Mouse (Mus musculus): ENCODE measurements around the gene 1810062G17Rik.

DNA sequence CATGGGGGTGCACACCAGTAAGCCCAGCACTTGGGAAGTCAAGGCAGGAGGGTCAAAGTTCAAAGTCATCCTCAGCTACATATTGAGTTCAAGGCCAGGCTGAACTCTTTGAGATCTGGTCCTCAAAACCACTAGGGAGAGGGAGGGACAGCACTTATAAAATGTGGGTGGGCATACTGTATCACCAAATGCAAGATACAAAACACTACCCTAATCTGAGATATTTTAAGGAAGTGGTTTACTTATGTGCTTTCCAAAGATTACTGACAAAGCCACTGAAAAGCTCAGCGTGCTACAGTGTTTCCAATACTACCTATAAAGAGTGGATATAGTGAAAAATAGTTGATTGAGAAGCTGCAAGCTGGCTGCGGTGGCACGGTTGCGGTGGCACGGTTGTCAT, 2.5 kb upstream of the 1810062G17Rik start:
- TF ChIP-seq TCF12 (IDR thresholded peaks at IDR 0.05; ENCODE audit: insufficient read depth, poor library complexity, severe bottlenecking), result no peak
- no peak for TF ChIP-seq MYOG (IDR thresholded peaks at IDR 0.05; ENCODE audit: control insufficient read depth in 1 of 3, insufficient read depth in 1 of 3, insufficient read length in 2 of 3, low read depth in 2 of 3)
- no peak for TF ChIP-seq POLR2A (IDR thresholded peaks at IDR 0.05; ENCODE audit: insufficient read length, low read depth)
- no peak for TF ChIP-seq MYOD1 (IDR thresholded peaks at IDR 0.05; ENCODE audit: control insufficient read depth in 1 of 3, insufficient read length in 2 of 3, low read depth in 2 of 3)
- TF ChIP-seq POLR2AphosphoS2 (IDR thresholded peaks at IDR 0.05; ENCODE audit: insufficient read length, low read depth), result no peak
- TF ChIP-seq E2F4 (IDR thresholded peaks at IDR 0.05; ENCODE audit: insufficient read depth), result no peak
- TF ChIP-seq TCF3 (IDR thresholded peaks at IDR 0.05; ENCODE audit: insufficient read length, low read depth), result no peak
- no peak for TF ChIP-seq CEBPB (IDR thresholded peaks at IDR 0.05; ENCODE audit: insufficient read depth, poor library complexity, severe bottlenecking)
- no peak for TF ChIP-seq USF1 (IDR thresholded peaks at IDR 0.05; ENCODE audit: low read depth)
- TF ChIP-seq MAX (IDR thresholded peaks at IDR 0.05; ENCODE audit: low read depth), result no peak
- TF ChIP-seq SRF (IDR thresholded peaks at IDR 0.05; ENCODE audit: control insufficient read depth, insufficient read length, low read depth), result no peak
- no peak for TF ChIP-seq REST (IDR thresholded peaks at IDR 0.05; ENCODE audit: insufficient read depth, insufficient read length)

Data from myocyte (in vitro differentiated cells).